Mouse (Mus musculus) kidney, postnatal 4 days (tissue): ENCODE data around the gene Maats1.

Experiments
- DNase-seq, 2 experiments: peaks; one replicate each; pipeline ENCODE4 v3.0.0; 2021; ENCODE audit warnings: mixed read lengths in 2 of 2

Maats1 gene

GRCm38 (mm10) chr16:38341396-38342324 lies at the start of gene Maats1:
TSS of gene Maats1 (minus strand) at chr16:38342143.
- DNase-seq, result peak; percentile 87 to 92

GRCm38 (mm10) chr16:38390322-38390721 lies 48.4 kb upstream of the Maats1 start:
- no peak for DNase-seq

- no peak for DNase-seq
Observed at GRCm38 (mm10) chr16:38389284-38389893, 47.4 kb upstream of the Maats1 start.

GRCm38 (mm10) chr16:38388757-38389156 lies 46.8 kb upstream of the Maats1 start:
- DNase-seq, result no peak

GRCm38 (mm10) chr16:38387389-38387788 lies 45.4 kb upstream of the Maats1 start:
- DNase-seq, result no peak

GRCm38 (mm10) chr16:38385700-38386099 lies 43.8 kb upstream of the Maats1 start:
- DNase-seq, result no peak

- DNase-seq, result no peak
Observed at GRCm38 (mm10) chr16:38385184-38385634, 43.3 kb upstream of the Maats1 start.

- DNase-seq, result no peak
Observed at GRCm38 (mm10) chr16:38383683-38384082, 41.7 kb upstream of the Maats1 start.

- no peak for DNase-seq
Observed at GRCm38 (mm10) chr16:38379926-38380325, 38.0 kb upstream of the Maats1 start.

GRCm38 (mm10) chr16:38379493-38379892 lies 37.5 kb upstream of the Maats1 start:
- no peak for DNase-seq

GRCm38 (mm10) chr16:38379088-38379487 lies 37.1 kb upstream of the Maats1 start:
- no peak for DNase-seq

- no peak for DNase-seq
Observed at GRCm38 (mm10) chr16:38378591-38378990, 36.6 kb upstream of the Maats1 start.

- DNase-seq, result no peak
Observed at GRCm38 (mm10) chr16:38377546-38377945, 35.6 kb upstream of the Maats1 start.

- DNase-seq, result peak; percentile 19 to 36
Observed at GRCm38 (mm10) chr16:38376841-38377249, 34.9 kb upstream of the Maats1 start.

- peak; percentile 47 to 72 for DNase-seq
Observed at GRCm38 (mm10) chr16:38376163-38376840, 34.4 kb upstream of the Maats1 start.

GRCm38 (mm10) chr16:38375182-38375581 lies 33.2 kb upstream of the Maats1 start:
- no peak for DNase-seq

GRCm38 (mm10) chr16:38374379-38375140 lies 32.6 kb upstream of the Maats1 start:
- peak; percentile 47 to 52 for DNase-seq

GRCm38 (mm10) chr16:38373941-38374340 lies 32.0 kb upstream of the Maats1 start:
- DNase-seq, result no peak

- DNase-seq, result no peak
Observed at GRCm38 (mm10) chr16:38373439-38373838, 31.5 kb upstream of the Maats1 start.

- DNase-seq, result no peak
Observed at GRCm38 (mm10) chr16:38372876-38373275, 30.9 kb upstream of the Maats1 start.

GRCm38 (mm10) chr16:38371705-38372296 lies 29.9 kb upstream of the Maats1 start:
- no peak for DNase-seq
